ENCODE assay signal across 25 mouse cellular contexts in the genomic region with DNA sequence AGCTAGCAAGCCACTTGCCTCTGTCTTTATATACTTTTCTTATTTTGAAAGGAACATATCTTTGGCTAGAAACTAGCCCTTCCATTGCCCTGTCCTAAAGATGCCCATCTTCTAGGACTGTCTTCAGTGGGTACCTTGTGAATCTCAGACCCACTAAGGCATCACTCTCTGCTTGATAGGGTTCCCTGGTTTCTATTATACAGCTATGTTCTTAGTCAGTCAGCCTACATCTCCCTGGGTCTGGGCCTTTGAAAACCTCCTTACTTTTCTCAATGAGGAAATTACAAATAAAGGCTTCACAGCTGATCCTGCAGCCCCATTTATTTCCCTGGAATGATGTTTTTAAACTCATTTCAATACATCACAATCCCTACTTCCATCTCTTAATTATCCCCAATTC.
DNase-seq lines count a peak whose midpoint lies in the region; ATAC-seq and TF ChIP-seq lines count a peak whose summit lies in the region.
"Had no signal": no experiment of that assay in that cellular context is flagged by ENCODE, and none has a peak within 500 bp of the region (broad histone marks: within the 10 kb centered on the region; RNA-seq: fewer than 3 reads in every experiment).

No protein-coding gene starts in this region.

- no peak overlapping the region for H3K27ac ChIP-seq in forebrain, embryonic 12.5 days
- H3K27ac ChIP-seq in forebrain, postnatal 0 days (ENCODE audit: low read depth, low read length), result no peak overlapping the region
- H3K27ac ChIP-seq in forebrain, embryonic 14.5 days (ENCODE audit: low read depth, low read length), result peak overlapping the region; percentile 48; the same call in 1 of the 2 replicates
- H3K27ac ChIP-seq in forebrain, embryonic 10.5 days, result no peak overlapping the region
- H3K27ac ChIP-seq in forebrain, embryonic 15.5 days (replicated peaks), result peak overlapping the region; percentile 35
- no peak overlapping the region for H3K27ac ChIP-seq in layer of hippocampus, adult 2 months
- H3K27ac ChIP-seq: embryonic facial prominence, embryonic 10.5 days; embryonic facial prominence, embryonic 12.5 days had no signal

- no peak overlapping the region for H3K9ac ChIP-seq in forebrain, embryonic 12.5 days
- H3K9ac ChIP-seq in forebrain, postnatal 0 days, result no peak overlapping the region
- H3K9ac ChIP-seq in forebrain, embryonic 14.5 days (ENCODE audit: low read length), result no peak overlapping the region
- no peak overlapping the region for H3K9ac ChIP-seq in forebrain, embryonic 15.5 days (replicated peaks)
- H3K9ac ChIP-seq: embryonic facial prominence, embryonic 12.5 days had no signal

- no peak for TF ChIP-seq CTCF in forebrain, postnatal 0 days (IDR thresholded peaks at IDR 0.05; ENCODE audit: low read depth)
- no peak for TF ChIP-seq CTCF in brain, embryonic 14.5 days (IDR thresholded peaks at IDR 0.05; ENCODE audit: borderline replicate concordance, extremely low read depth, insufficient read depth, insufficient read length)
- TF ChIP-seq CTCF in layer of hippocampus, adult 2 months (conservative IDR thresholded peaks at IDR 0.05), result no peak

- no peaks in the 10 kb centered on the region for H3K36me3 ChIP-seq in forebrain, embryonic 12.5 days (replicated peaks)
- H3K36me3 ChIP-seq in forebrain, postnatal 0 days (ENCODE audit: insufficient read depth), result no peaks in the 10 kb centered on the region
- H3K36me3 ChIP-seq in forebrain, embryonic 14.5 days (ENCODE audit: control insufficient read depth, insufficient read depth, low read length), result no peaks in the 10 kb centered on the region
- no peaks in the 10 kb centered on the region for H3K36me3 ChIP-seq in forebrain, embryonic 10.5 days (replicated peaks)
- H3K36me3 ChIP-seq in forebrain, embryonic 15.5 days, result no peaks in the 10 kb centered on the region
- H3K36me3 ChIP-seq: embryonic facial prominence, embryonic 10.5 days; embryonic facial prominence, embryonic 12.5 days; G1E had no signal

- H3K4me3 ChIP-seq in forebrain, embryonic 12.5 days (replicated peaks), result no peak overlapping the region
- H3K4me3 ChIP-seq in forebrain, postnatal 0 days (ENCODE audit: low read depth, low read length), result no peak overlapping the region
- no peak overlapping the region for H3K4me3 ChIP-seq in forebrain, embryonic 14.5 days (ENCODE audit: low read depth, low read length)
- no peak overlapping the region for H3K4me3 ChIP-seq in forebrain, embryonic 10.5 days
- no peak overlapping the region for H3K4me3 ChIP-seq in forebrain, embryonic 15.5 days
- no peak overlapping the region for H3K4me3 ChIP-seq in layer of hippocampus, adult 2 months
- H3K4me3 ChIP-seq: embryonic facial prominence, embryonic 10.5 days; embryonic facial prominence, embryonic 12.5 days had no signal

- H3K9me3 ChIP-seq in forebrain, embryonic 12.5 days, result peaks cover 6% of the 10 kb centered on the region; the same call in 1 of the 2 replicates
- H3K9me3 ChIP-seq in forebrain, postnatal 0 days (ENCODE audit: low read length), result 0 out of 2 replicates have a peak, but pooled peaks cover 8% of the 10 kb centered on the region
- H3K9me3 ChIP-seq in forebrain, embryonic 14.5 days (replicated peaks; ENCODE audit: control insufficient read depth, low read length), result 0 out of 2 replicates have a peak, but pooled peaks cover 6% of the 10 kb centered on the region
- peaks cover 7% of the 10 kb centered on the region; the same call in 1 of the 2 replicates for H3K9me3 ChIP-seq in forebrain, embryonic 10.5 days
- H3K9me3 ChIP-seq in forebrain, embryonic 15.5 days, result no peaks in the 10 kb centered on the region; the same call in 1 of the 2 replicates
- H3K9me3 ChIP-seq: embryonic facial prominence, embryonic 10.5 days; embryonic facial prominence, embryonic 12.5 days; G1E had no signal

- no peaks in the 10 kb centered on the region for H3K27me3 ChIP-seq in forebrain, embryonic 12.5 days
- no peaks in the 10 kb centered on the region for H3K27me3 ChIP-seq in forebrain, postnatal 0 days (ENCODE audit: insufficient read depth, low read length)
- no peaks in the 10 kb centered on the region for H3K27me3 ChIP-seq in forebrain, embryonic 14.5 days (replicated peaks; ENCODE audit: control insufficient read depth, insufficient read depth, low read length)
- no peaks in the 10 kb centered on the region for H3K27me3 ChIP-seq in forebrain, embryonic 10.5 days (ENCODE audit: poor library complexity, severe bottlenecking)
- no peaks in the 10 kb centered on the region for H3K27me3 ChIP-seq in forebrain, embryonic 15.5 days
- H3K27me3 ChIP-seq: CH12.LX; embryonic facial prominence, embryonic 12.5 days; Patski had no signal

- ATAC-seq in forebrain, embryonic 12.5 days (ENCODE audit: low FRiP score), result peak; percentile 14; the same call in 1 of the 2 replicates
- ATAC-seq in forebrain, postnatal 0 days, result no peak
- ATAC-seq in forebrain, embryonic 14.5 days, result peak; percentile 55
- peak; percentile 59 for ATAC-seq in forebrain, embryonic 15.5 days (replicated peaks)
- ATAC-seq: activated CD4-positive, CD25-positive, alpha-beta regulatory T cell, adult 4 months; CD4-positive, CD25-positive, alpha-beta regulatory T cell, adult 4 months; Patski had no signal

- no peak for TF ChIP-seq POLR2A in brain, embryonic 14.5 days (IDR thresholded peaks at IDR 0.05; ENCODE audit: borderline replicate concordance, extremely low read depth, insufficient read depth, insufficient read length, poor library complexity, severe bottlenecking)

- no peak overlapping the region for H3K4me2 ChIP-seq in forebrain, embryonic 12.5 days
- no peak overlapping the region for H3K4me2 ChIP-seq in forebrain, postnatal 0 days (ENCODE audit: low read depth)
- H3K4me2 ChIP-seq in forebrain, embryonic 14.5 days (ENCODE audit: low read length), result no peak overlapping the region
- H3K4me2 ChIP-seq in forebrain, embryonic 15.5 days (replicated peaks), result no peak overlapping the region
- H3K4me2 ChIP-seq: embryonic facial prominence, embryonic 12.5 days had no signal

- H3K4me1 ChIP-seq in forebrain, embryonic 12.5 days, result no peaks in the 10 kb centered on the region
- H3K4me1 ChIP-seq in forebrain, postnatal 0 days (ENCODE audit: insufficient read depth), result no peaks in the 10 kb centered on the region
- no peaks in the 10 kb centered on the region for H3K4me1 ChIP-seq in forebrain, embryonic 14.5 days (ENCODE audit: control insufficient read depth, insufficient read depth, low read length)
- no peaks in the 10 kb centered on the region for H3K4me1 ChIP-seq in forebrain, embryonic 10.5 days
- H3K4me1 ChIP-seq in forebrain, embryonic 15.5 days, result peaks cover 7% of the 10 kb centered on the region; the same call in 1 of the 2 replicates
- H3K4me1 ChIP-seq: embryonic facial prominence, embryonic 10.5 days; embryonic facial prominence, embryonic 12.5 days had no signal

- DNase-seq in forebrain, postnatal 0 days, result no peak
- DNase-seq in forebrain, embryonic 14.5 days (ENCODE audit: low spot score), result no peak
- DNase-seq in forebrain, embryonic 10.5 days (ENCODE audit: extremely low spot score, low spot score), result no peak
- peak; percentile 62 for DNase-seq in brain, embryonic 14.5 days (ENCODE audit: low read depth)
- no peak for DNase-seq in frontal cortex, postnatal 25 days (ENCODE audit: low spot score in 2 of 2)
- no peak for DNase-seq in layer of hippocampus, adult 2 months (ENCODE audit: low spot score in 2 of 2)
- DNase-seq: adrenal gland, adult 8-10 months; adrenal gland, postnatal 14 days; adrenal gland, postnatal 36 days; B cell, adult 2 months; cerebellum, adult 11 months; cerebellum, adult 18-20 months; cerebellum, adult 8-10 months; cerebellum, adult 9-11 months; cerebellum, postnatal 14 days; cerebellum, postnatal 36 days had no signal

Comparison
In these comparisons a context has a peak if more than half of its experiments do, and no peak if none do; other contexts are left out.
1. H3K27ac ChIP-seq: peak in forebrain, embryonic 14.5 days (single experiment) and forebrain, embryonic 15.5 days (single experiment); none in forebrain, embryonic 12.5 days (single experiment), forebrain, postnatal 0 days (single experiment), forebrain, embryonic 10.5 days (single experiment) and layer of hippocampus, adult 2 months (single experiment).